Mouse (Mus musculus): ENCODE measurements around the gene Cdk6.

DNA sequence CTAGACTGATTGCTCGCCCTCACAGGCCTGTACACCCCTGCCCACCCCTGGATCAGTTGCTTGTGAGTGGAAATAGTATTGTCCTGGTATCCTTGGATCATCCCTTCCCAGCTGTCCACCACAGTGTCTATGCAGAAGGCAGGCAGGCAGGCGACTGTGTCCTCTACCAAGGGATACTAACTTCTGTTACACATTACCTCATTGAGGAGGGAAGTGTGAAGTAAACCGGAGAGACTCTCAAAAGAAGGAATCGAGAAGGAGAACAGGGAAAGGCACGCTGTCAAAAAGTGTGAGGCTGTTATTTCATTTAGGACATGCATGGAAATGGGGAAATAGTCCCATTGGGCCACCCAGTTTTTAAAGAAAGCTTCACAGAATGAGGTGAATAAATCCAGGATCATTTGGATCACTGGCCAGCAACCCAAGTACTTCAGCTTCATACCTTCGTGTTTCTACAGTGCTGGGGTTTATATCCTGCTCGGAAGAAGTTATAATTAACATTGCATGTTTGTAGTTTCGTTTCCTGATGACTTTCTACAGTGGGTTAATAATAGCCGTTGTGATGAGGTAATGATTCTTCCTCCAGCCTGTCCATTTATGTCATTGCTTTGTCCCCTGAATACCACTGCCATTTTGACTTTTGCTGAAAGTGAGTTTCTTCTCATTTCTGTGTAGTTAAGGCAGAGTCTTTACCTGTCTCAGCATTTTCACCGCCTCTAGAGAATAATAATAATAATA, 79.0 kb downstream of the Cdk6 start:
- TF ChIP-seq CTCF (IDR thresholded peaks at IDR 0.05; ENCODE audit: insufficient read depth, low read length): no peak
- no peak for TF ChIP-seq POLR2A (IDR thresholded peaks at IDR 0.05; ENCODE audit: borderline replicate concordance, extremely low read depth, low read depth, low read length)
